Mouse (Mus musculus): Measurements from ENCODE around the gene Susd1.

- TF ChIP-seq CTCF (IDR thresholded peaks at IDR 0.05; ENCODE audit: borderline replicate concordance, insufficient read depth, low read depth, low read length): no peak
- TF ChIP-seq POLR2A (IDR thresholded peaks at IDR 0.05; ENCODE audit: borderline replicate concordance, insufficient read depth, low read length): no peak
Observed at GRCm38 (mm10) chr4:59441265-59441664, 2.8 kb upstream of the Susd1 start.

All from cerebellum, adult 2 months (tissue).